Mouse (Mus musculus) spleen, postnatal 0 days (tissue): Measurements from ENCODE around the gene Scamp4. TPM values are rescaled to one million over a fixed set of nuclear protein-coding genes. Genes with fewer than 3 reads are reported as not detected.

Source experiments
- polyA plus RNA-seq: library from polyadenylated mRNA; unstranded; fragments of >200 nt; fragmentation: Nextera tagmentation; extraction: Ambion mirVana; gene quantifications from 2 replicates; pipeline ENCODE4 v1.2.1, GENCODE M21; 2015

The Scamp4 gene
- polyA plus RNA-seq, result 39.0 and 42.3 TPM in 2 replicates

GRCm38 (mm10) chr10:80602698-80603325 lies at the start of gene Scamp4, which contains the start of gene Adat3:
Scamp4 (plus strand) TSS chr10:80602872.
Adat3 (plus strand) TSS chr10:80602880.

DNA sequence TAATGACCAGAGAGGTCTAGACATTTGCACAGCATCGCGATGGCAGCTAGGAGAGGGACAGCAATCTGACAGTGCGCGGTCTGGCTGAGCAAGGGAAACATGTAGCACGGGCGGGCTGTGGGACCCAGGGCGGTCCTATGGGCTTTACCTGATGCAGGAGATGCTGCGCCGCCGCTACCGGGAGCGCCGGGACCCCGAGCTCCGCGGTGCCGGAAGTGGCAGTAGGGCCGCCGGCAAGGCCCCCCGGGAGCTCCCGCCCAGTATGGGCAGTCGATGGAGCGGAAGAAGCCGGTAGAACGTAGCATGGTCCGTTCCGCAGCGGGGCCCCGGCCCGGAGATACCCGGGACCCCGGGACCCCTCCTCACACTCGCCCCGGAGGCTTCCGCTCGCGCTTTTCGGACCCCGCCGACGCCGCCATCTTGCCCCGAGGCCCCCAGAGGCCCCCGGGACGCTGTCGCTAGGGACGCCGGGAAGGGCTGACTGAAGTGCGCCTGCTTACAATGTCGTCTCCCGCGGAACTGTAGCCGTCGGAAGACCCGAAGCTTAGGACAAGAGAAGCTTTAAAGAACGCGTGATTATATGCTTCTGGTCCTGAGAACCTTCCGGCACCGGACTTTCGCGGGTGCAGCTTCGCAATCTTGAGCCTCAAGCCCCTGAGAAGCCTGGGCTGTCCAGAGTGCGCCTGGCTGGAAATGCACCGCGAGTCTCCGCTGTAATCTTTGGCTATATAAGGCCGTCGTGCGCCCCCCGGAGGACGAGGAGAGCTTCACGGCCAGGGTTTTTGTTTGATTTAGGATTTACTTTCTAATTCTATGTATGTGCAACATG lies 41.3 kb upstream of the Scamp4 start, which contains the start of gene Rexo1:
TSS of gene Rexo1 (minus strand) at position 445 of the 829 bp plus-strand sequence.

DNA sequence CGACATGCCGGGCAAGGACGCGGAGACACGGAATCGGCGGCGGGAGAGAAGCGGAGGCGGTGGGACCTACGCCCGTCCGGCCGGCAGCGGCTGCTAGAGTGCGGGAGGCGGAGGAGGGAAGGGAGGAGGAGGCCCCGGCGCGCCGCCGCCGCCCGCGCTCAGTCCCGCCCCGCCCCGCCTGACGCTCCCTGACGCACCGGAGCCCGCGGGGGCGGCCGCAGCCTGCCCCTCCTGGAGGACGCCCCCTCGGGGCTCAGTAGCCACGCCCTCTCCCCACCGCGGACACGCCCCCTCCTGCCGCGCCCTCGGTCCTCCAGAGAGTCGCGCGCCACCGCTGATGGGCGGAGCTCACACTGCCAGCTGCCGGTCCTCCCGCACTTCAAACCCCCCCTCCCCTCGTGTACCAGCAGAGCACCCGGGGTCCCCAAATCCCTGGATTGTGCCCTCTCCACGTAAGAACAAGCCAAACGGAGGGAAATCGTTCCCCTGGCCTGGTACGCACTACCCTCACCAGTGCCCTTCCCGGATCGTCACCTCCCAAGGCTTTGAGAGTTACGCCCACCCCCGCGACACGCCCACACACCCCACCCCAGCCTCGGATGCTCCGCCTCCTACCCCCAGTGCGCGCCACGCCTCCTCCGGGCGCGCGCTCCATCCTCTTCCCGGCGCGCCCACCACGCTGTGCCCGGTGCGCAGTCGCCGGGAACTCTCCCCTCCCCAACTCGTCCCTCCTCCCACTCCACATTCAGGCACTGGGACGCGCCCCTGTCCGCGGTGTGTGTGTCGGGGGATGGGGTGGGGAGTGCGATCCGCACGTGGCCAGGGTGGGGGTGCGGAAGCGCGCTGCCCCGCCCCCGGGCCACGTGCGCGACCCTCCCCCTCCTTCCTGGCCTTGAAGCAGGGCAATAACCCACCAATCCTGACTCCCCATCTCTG lies 25.2 kb upstream of the Scamp4 start, which contains the start of gene Klf16:
TSS of gene Klf16 (minus strand) at position 127 of the 936 bp plus-strand sequence.

GRCm38 (mm10) chr10:80589879-80590854 lies 12.5 kb upstream of the Scamp4 start, which contains the start of gene Abhd17a:
Abhd17a (minus strand) TSS chr10:80590341.

GRCm38 (mm10) chr10:80605721-80606120 lies 3.0 kb downstream of the Scamp4 start, which contains the start of gene Gm49322:
Gm49322 (plus strand) TSS chr10:80606021.

DNA sequence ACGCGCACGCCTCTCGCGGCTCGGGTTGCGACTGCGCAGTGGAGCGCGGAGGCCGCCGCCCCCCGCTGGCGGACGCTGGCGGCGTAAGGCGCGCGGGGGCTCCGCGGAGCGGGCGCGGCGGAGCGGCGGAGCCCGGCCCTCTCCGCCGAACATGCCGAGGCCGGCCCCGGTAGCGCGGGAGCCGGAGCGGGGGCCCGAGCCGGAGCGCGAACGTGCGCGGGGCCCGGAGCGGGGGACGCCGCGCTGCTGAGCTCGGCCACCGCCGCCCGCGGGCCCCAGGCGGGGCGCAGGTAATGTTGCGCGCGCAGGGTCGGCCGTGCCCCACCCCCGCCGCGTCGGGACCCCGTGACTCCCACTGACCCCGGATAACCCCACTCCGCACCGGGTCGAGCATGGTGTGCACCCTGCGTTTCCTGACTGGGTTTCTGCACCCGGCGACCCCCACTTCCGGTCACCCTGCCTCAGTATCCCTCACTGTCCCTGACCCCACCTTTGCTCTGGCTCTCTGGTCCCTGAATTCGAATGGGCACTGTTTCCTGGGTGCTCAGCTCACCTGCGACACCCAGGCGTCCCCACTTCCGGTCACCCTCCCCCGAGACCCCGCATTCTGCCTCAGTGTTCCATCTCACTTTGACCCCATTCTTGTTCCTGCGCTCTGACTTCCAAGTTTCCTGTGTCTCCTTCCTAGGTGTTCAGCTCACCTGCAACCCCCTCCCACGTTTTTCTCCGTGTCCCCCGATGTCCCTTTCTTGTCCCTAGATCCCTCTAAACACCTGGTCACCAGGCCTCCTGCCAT lies 20.2 kb downstream of the Scamp4 start, which contains the start of gene Csnk1g2:
TSS of gene Csnk1g2 (plus strand) at position 178 of the 796 bp plus-strand sequence.

GRCm38 (mm10) chr10:80656863-80657623 lies 54.4 kb downstream of the Scamp4 start, which contains the start of gene Btbd2:
Btbd2 (minus strand) TSS chr10:80657071.

Other genes with a start within 250 kb of the Scamp4 start
- gene Plk5, start 246.4 kb upstream of the Scamp4 start, polyA plus RNA-seq, result 0.12 TPM in 1 of 2 replicates, not detected in the other
- gene Mex3d, start 215.2 kb upstream of the Scamp4 start, polyA plus RNA-seq, result 2.8 TPM in 2 replicates
- 57.4 and 67.9 TPM in 2 replicates for gene Mbd3, start 203.3 kb upstream of the Scamp4 start, polyA plus RNA-seq
- 586 and 595 TPM in 2 replicates for gene Uqcr11, start 196.0 kb upstream of the Scamp4 start, polyA plus RNA-seq
- gene Tcf3, start 169.2 kb upstream of the Scamp4 start, polyA plus RNA-seq, result 82.3 and 82.6 TPM in 2 replicates
- not detected in 2 replicates for gene Onecut3, start 108.0 kb upstream of the Scamp4 start, polyA plus RNA-seq
- gene Atp8b3, start 63.7 kb upstream of the Scamp4 start, polyA plus RNA-seq, result 0.12 and 0.22 TPM in 2 replicates
- gene Rexo1, start 41.3 kb upstream of the Scamp4 start, polyA plus RNA-seq, result 13.4 and 14.4 TPM in 2 replicates
- gene Klf16, start 25.6 kb upstream of the Scamp4 start, polyA plus RNA-seq, result 16.4 and 16.8 TPM in 2 replicates
- gene Abhd17a, start 12.5 kb upstream of the Scamp4 start, polyA plus RNA-seq, result 69.6 and 77.5 TPM in 2 replicates
- gene Adat3, start within 50 bp of the Scamp4 start, polyA plus RNA-seq, result 5.7 and 6.3 TPM in 2 replicates
- 0.82 and 1.6 TPM in 2 replicates for gene Gm49322, start 3.1 kb downstream of the Scamp4 start, polyA plus RNA-seq
- 67.7 and 75.0 TPM in 2 replicates for gene Csnk1g2, start 20.0 kb downstream of the Scamp4 start, polyA plus RNA-seq
- 16.3 and 18.7 TPM in 2 replicates for gene Btbd2, start 54.2 kb downstream of the Scamp4 start, polyA plus RNA-seq
- gene Mknk2, start 75.2 kb downstream of the Scamp4 start, polyA plus RNA-seq, result 108 and 112 TPM in 2 replicates
- gene Mob3a, start 99.1 kb downstream of the Scamp4 start, polyA plus RNA-seq, result 27.5 and 34.4 TPM in 2 replicates
- 12.1 and 16.9 TPM in 2 replicates for gene Izumo4, start 99.3 kb downstream of the Scamp4 start, polyA plus RNA-seq
- 24.1 and 30.9 TPM in 2 replicates for gene Ap3d1, start 139.4 kb downstream of the Scamp4 start, polyA plus RNA-seq
- gene Dot1l, start 152.3 kb downstream of the Scamp4 start, polyA plus RNA-seq, result 10.4 and 11.4 TPM in 2 replicates
- 43.1 and 44.2 TPM in 2 replicates for gene Sf3a2, start 195.3 kb downstream of the Scamp4 start, polyA plus RNA-seq
- gene Plekhj1, start 195.8 kb downstream of the Scamp4 start, polyA plus RNA-seq, result 91.0 and 101 TPM in 2 replicates
- gene Amh, start 202.4 kb downstream of the Scamp4 start, polyA plus RNA-seq, result 0.07 TPM in 1 of 2 replicates, not detected in the other
- 0.13 and 0.29 TPM in 2 replicates for gene Jsrp1, start 210.6 kb downstream of the Scamp4 start, polyA plus RNA-seq
- gene Oaz1, start 223.8 kb downstream of the Scamp4 start, polyA plus RNA-seq, result 1,694 and 1,746 TPM in 2 replicates
- 0.24 TPM in 1 of 2 replicates, not detected in the other for gene Lingo3, start 241.2 kb downstream of the Scamp4 start, polyA plus RNA-seq